Mouse (Mus musculus) CH12.LX (cell line): ENCODE measurements around the gene Cxcr2. TPM values are rescaled to one million over a fixed set of nuclear protein-coding genes. Genes with fewer than 3 reads are reported as not detected.

Experiments used
- DNase-seq: peaks from one replicate; pipeline ENCODE4 v3.0.0-alpha.2; 2013; ENCODE audit errors: extremely low read depth
- H3K27ac ChIP-seq: 2 replicates; pipeline ENCODE4 v1.5.1; 2012; ENCODE audit warnings: low read depth, mild to moderate bottlenecking, control low read depth, moderate library complexity; ENCODE audit not compliant: insufficient read depth
- H3K27me3 ChIP-seq: replicated peaks from 2 replicates; pipeline ENCODE3; 2012; ENCODE audit warnings: inconsistent platforms
- H3K36me3 ChIP-seq, 2 experiments: replicated peaks in 1 of 2; 2 replicates each; pipeline versions ENCODE3 to v1.6.1; 2012; ENCODE audit warnings: inconsistent platforms in 1 of 2, low read length in 1 of 2, mild to moderate bottlenecking in 1 of 2, mixed read lengths in 1 of 2, moderate library complexity in 1 of 2; ENCODE audit not compliant: control insufficient read depth in 1 of 2, insufficient read depth in 1 of 2
- H3K4me1 ChIP-seq, 2 experiments: 2 replicates each; pipeline ENCODE4 v1.6.1; 2012; ENCODE audit warnings: inconsistent platforms in 1 of 2, moderate library complexity in 1 of 2; ENCODE audit not compliant: insufficient read depth in 2 of 2, control insufficient read depth in 1 of 2
- H3K4me2 ChIP-seq: 2 replicates; pipeline ENCODE4 v1.6.1; 2012; ENCODE audit warnings: low read depth, mild to moderate bottlenecking, control low read depth; ENCODE audit not compliant: poor library complexity, insufficient read depth, severe bottlenecking
- H3K4me3 ChIP-seq, 3 experiments: fragments of 150-350 bp in 1 of 3; sonication (generic) in 1 of 3; replicated peaks in 1 of 3; 2 replicates each; pipeline versions ENCODE3 to v1.5.1; 2011 to 2012; ENCODE audit warnings: low read depth in 2 of 3, low read length in 2 of 3, mild to moderate bottlenecking in 2 of 3, moderate library complexity in 2 of 3, control low read depth in 1 of 3, improper control_type of control experiment in 1 of 3, inconsistent platforms in 1 of 3, mixed read lengths in 1 of 3; ENCODE audit not compliant: poor library complexity in 1 of 3
- H3K79me2 ChIP-seq: replicated peaks from 2 replicates; pipeline ENCODE4 v1.6.1; 2012; ENCODE audit warnings: mild to moderate bottlenecking, moderate library complexity; ENCODE audit not compliant: control insufficient read depth, poor library complexity, insufficient read depth, severe bottlenecking; ENCODE audit errors: extremely low read depth
- H3K9ac ChIP-seq: 2 replicates; pipeline ENCODE4 v1.6.1; 2012; ENCODE audit warnings: low read depth, mild to moderate bottlenecking, control low read depth, moderate library complexity; ENCODE audit not compliant: insufficient read depth
- H3K9me3 ChIP-seq: replicated peaks from 2 replicates; pipeline ENCODE3; 2012; ENCODE audit warnings: low read length, inconsistent platforms, mixed read lengths
- BHLHE40 ChIP-seq: IDR thresholded peaks from 2 replicates; pipeline ENCODE4 v1.6.1; 2011; ENCODE audit warnings: mild to moderate bottlenecking, low read depth, low read length, improper control_type of control experiment
- CHD1 ChIP-seq: IDR thresholded peaks from 2 replicates; pipeline ENCODE4 v1.6.1; 2012; ENCODE audit warnings: low read depth, low read length, improper control_type of control experiment, inconsistent platforms
- CHD2 ChIP-seq: IDR thresholded peaks from 2 replicates; pipeline ENCODE4 v1.6.1; 2011; ENCODE audit warnings: low read length, improper control_type of control experiment
- CTCF ChIP-seq, 2 experiments: IDR thresholded peaks in 1 of 2; conservative IDR thresholded peaks in 1 of 2; 2 replicates each; pipeline ENCODE4 v1.5.1; 2011 to 2012; ENCODE audit warnings: low read depth in 2 of 2, low read length in 2 of 2, improper control_type of control experiment in 1 of 2, inconsistent platforms in 1 of 2, mild to moderate bottlenecking in 1 of 2, moderate library complexity in 1 of 2
- E2F4 ChIP-seq: IDR thresholded peaks from 2 replicates; pipeline ENCODE4 v1.6.1; 2011; ENCODE audit warnings: low read depth, low read length, improper control_type of control experiment; ENCODE audit not compliant: insufficient replicate concordance
- ELF1 ChIP-seq: IDR thresholded peaks from 2 replicates; pipeline ENCODE4 v1.6.1; 2014; ENCODE audit warnings: low read depth, mild to moderate bottlenecking, inconsistent platforms, low read length, improper control_type of control experiment
- ETS1 ChIP-seq: conservative IDR thresholded peaks from 2 replicates; pipeline ENCODE4 v1.6.1; 2012; ENCODE audit warnings: low read depth, mild to moderate bottlenecking, inconsistent platforms, low read length, improper control_type of control experiment, moderate library complexity
- GABPA ChIP-seq: IDR thresholded peaks from 2 replicates; pipeline ENCODE4 v1.6.1; 2012; ENCODE audit warnings: low read depth, low read length, improper control_type of control experiment, inconsistent platforms; ENCODE audit not compliant: insufficient replicate concordance
- HCFC1 ChIP-seq: IDR thresholded peaks from 2 replicates; pipeline ENCODE4 v1.6.1; 2012; ENCODE audit warnings: low read depth, mild to moderate bottlenecking, inconsistent platforms, low read length, improper control_type of control experiment
- IRF4 ChIP-seq: IDR thresholded peaks from 2 replicates; pipeline ENCODE4 v1.6.1; 2014; ENCODE audit warnings: low read depth, mild to moderate bottlenecking, inconsistent platforms, low read length, improper control_type of control experiment
- JUN ChIP-seq: IDR thresholded peaks from 2 replicates; pipeline ENCODE4 v1.6.1; 2011; ENCODE audit warnings: low read depth, mild to moderate bottlenecking, low read length, improper control_type of control experiment, moderate library complexity; ENCODE audit not compliant: insufficient read depth
- JUND ChIP-seq: conservative IDR thresholded peaks from 2 replicates; pipeline ENCODE4 v1.6.1; 2011; ENCODE audit warnings: low read depth, low read length, improper control_type of control experiment
- KAT2A ChIP-seq: IDR thresholded peaks from 2 replicates; pipeline ENCODE4 v1.6.1; 2012; ENCODE audit warnings: low read length, improper control_type of control experiment, inconsistent platforms; ENCODE audit not compliant: insufficient replicate concordance
- MAFK ChIP-seq: IDR thresholded peaks from 2 replicates; pipeline ENCODE4 v1.6.1; 2011; ENCODE audit warnings: low read length, improper control_type of control experiment; ENCODE audit not compliant: insufficient replicate concordance
- MAX ChIP-seq: IDR thresholded peaks from 2 replicates; pipeline ENCODE4 v1.6.1; 2011; ENCODE audit warnings: low read length, improper control_type of control experiment
- MEF2A ChIP-seq: IDR thresholded peaks from 2 replicates; pipeline ENCODE4 v1.6.1; 2014; ENCODE audit warnings: low read depth, mild to moderate bottlenecking, inconsistent platforms, low read length, improper control_type of control experiment, borderline replicate concordance
- MXI1 ChIP-seq: IDR thresholded peaks from 2 replicates; pipeline ENCODE4 v1.6.1; 2011; ENCODE audit warnings: mild to moderate bottlenecking, low read depth, low read length, improper control_type of control experiment
- MYC ChIP-seq: IDR thresholded peaks from 2 replicates; pipeline ENCODE4 v1.6.1; 2011; ENCODE audit warnings: low read depth, mild to moderate bottlenecking, improper control_type of control experiment, low read length
- NRF1 ChIP-seq: IDR thresholded peaks from 2 replicates; pipeline ENCODE4 v1.6.1; 2014; ENCODE audit warnings: low read depth, mild to moderate bottlenecking, inconsistent platforms, low read length, improper control_type of control experiment, moderate library complexity
- PAX5 ChIP-seq: IDR thresholded peaks from 2 replicates; pipeline ENCODE4 v1.6.1; 2012; ENCODE audit warnings: low read length, inconsistent platforms, mixed read lengths
- POLR2A ChIP-seq: IDR thresholded peaks from 2 replicates; pipeline ENCODE4 v1.6.1; 2011; ENCODE audit warnings: low read depth, mild to moderate bottlenecking, improper control_type of control experiment, low read length
- POLR2AphosphoS2 ChIP-seq: IDR thresholded peaks from 2 replicates; pipeline ENCODE4 v1.6.1; 2011; ENCODE audit warnings: low read depth, low read length, improper control_type of control experiment
- RAD21 ChIP-seq: IDR thresholded peaks from 2 replicates; pipeline ENCODE4 v1.6.1; 2011; ENCODE audit warnings: low read depth, mild to moderate bottlenecking, low read length, improper control_type of control experiment, moderate library complexity
- RCOR1 ChIP-seq: conservative IDR thresholded peaks from 2 replicates; pipeline ENCODE4 v1.6.1; 2012; ENCODE audit warnings: low read depth, mild to moderate bottlenecking, inconsistent platforms, low read length, improper control_type of control experiment
- SIN3A ChIP-seq: IDR thresholded peaks from 2 replicates; pipeline ENCODE4 v1.6.1; 2012; ENCODE audit warnings: low read length, improper control_type of control experiment, inconsistent platforms
- SMC3 ChIP-seq: IDR thresholded peaks from 2 replicates; pipeline ENCODE4 v1.6.1; 2011; ENCODE audit warnings: low read depth, low read length, improper control_type of control experiment
- TBP ChIP-seq: conservative IDR thresholded peaks from 2 replicates; pipeline ENCODE4 v1.6.1; 2011; ENCODE audit warnings: low read depth, low read length, improper control_type of control experiment
- TCF12 ChIP-seq: IDR thresholded peaks from 2 replicates; pipeline ENCODE4 v1.6.1; 2014; ENCODE audit warnings: low read depth, mild to moderate bottlenecking, inconsistent platforms, low read length, improper control_type of control experiment
- UBTF ChIP-seq: IDR thresholded peaks from 2 replicates; pipeline ENCODE4 v1.6.1; 2012; ENCODE audit warnings: low read depth, mild to moderate bottlenecking, inconsistent platforms, low read length, improper control_type of control experiment, moderate library complexity
- USF1 ChIP-seq: IDR thresholded peaks from 2 replicates; pipeline ENCODE4 v1.6.1; 2014; ENCODE audit warnings: low read depth, mild to moderate bottlenecking, inconsistent platforms, low read length, improper control_type of control experiment
- USF2 ChIP-seq: conservative IDR thresholded peaks from 2 replicates; pipeline ENCODE4 v1.6.1; 2011; ENCODE audit warnings: low read depth, low read length, improper control_type of control experiment
- ZKSCAN1 ChIP-seq: IDR thresholded peaks from 2 replicates; pipeline ENCODE4 v1.6.1; 2012; ENCODE audit warnings: low read depth, inconsistent platforms, low read length, improper control_type of control experiment, borderline replicate concordance
- dilution Hi-C: fragments of 300-500 bp; cut with MboI; formaldehyde crosslinking; loops from 2 replicates; pipeline ENCODE4 v1.14.3; 2020; ENCODE audit warnings: low sequenced_read_pairs; ENCODE audit not compliant: extremely low pct_unique_long_range_greater_than_20kb, extremely low pct_ligation_motif_present
- in situ Hi-C: fragments of 300-500 bp; cut with MboI; formaldehyde crosslinking; loops from 3 replicates; pipeline ENCODE4 v1.14.3; 2019; ENCODE audit warnings: low sequenced_read_pairs, low pct_ligation_motif_present, low pct_unique_long_range_greater_than_20kb, mixed read lengths
- polyA plus RNA-seq: library from polyadenylated mRNA; unstranded; fragments of >175 nt; gene quantifications from 2 replicates; pipeline ENCODE4 v1.2.1, GENCODE M21; 2012; ENCODE audit warnings: low read depth; ENCODE audit not compliant: insufficient read length
- total RNA-seq, 2 experiments: library from RNA; depleted of rRNA; stranded (reverse); fragments of 300-350 nt in 1 of 2; fragments of >200 nt in 1 of 2; gene quantifications; 2 replicates each; pipeline ENCODE4 v1.2.3; 2012 to 2014

Cxcr2 gene
- total and polyA plus RNA-seq, 3 experiments = 0.10 to 0.17 TPM; not detected in 1

DNA sequence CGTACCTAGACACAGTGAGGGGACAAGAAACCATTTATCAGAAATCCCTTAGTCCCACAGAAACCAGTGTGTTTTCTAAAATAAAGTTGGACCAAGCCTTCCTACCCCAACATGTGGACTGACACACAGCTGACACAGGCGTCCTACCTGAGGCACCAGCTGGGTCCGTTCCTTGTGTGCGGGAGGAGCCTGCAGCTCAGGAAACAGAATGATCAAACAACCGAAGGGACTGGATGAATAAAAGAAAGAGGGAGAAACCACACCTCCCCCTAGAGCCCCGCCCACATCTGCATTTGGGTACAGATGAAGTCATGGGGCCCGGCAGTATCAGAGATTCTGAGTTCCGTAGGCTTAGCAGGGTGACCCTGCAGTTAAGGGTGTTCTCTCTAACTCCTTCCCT, 40.7 kb downstream of the Cxcr2 start, which contains the start of gene Cxcr1:
Gene Cxcr1, minus strand, starts transcription at position 187 of the 400 bp plus-strand sequence.
- peaks cover 16 to 21% of the 10 kb centered on the region in 2 experiments for H3K4me1 ChIP-seq
- no peak within 1 kb of the TSS for H3K9ac ChIP-seq
- H3K9me3 ChIP-seq = no peaks in the 10 kb centered on the region
- dilution Hi-C loops = no loop called here
- no peak for TF ChIP-seq RCOR1
- TF ChIP-seq E2F4 = no peak
- no peak for TF ChIP-seq HCFC1
- no peak for TF ChIP-seq CTCF (conservative IDR thresholded peaks at IDR 0.05 in 1 of 2, IDR thresholded peaks at IDR 0.05 in 1 of 2; ENCODE audit: low read depth in 2 of 2, low read length in 2 of 2)
- TF ChIP-seq PAX5 = no peak
- no peak for TF ChIP-seq UBTF
- TF ChIP-seq USF2 = no peak
- TF ChIP-seq GABPA = no peak
- TF ChIP-seq, all 38 proteins: peak for 0
- in situ Hi-C loops = no loop called here
- no peaks in the 10 kb centered on the region for H3K27me3 ChIP-seq
- no peak within 1 kb of the TSS for H3K4me3 ChIP-seq
- no peak within 1 kb of the TSS for H3K4me2 ChIP-seq
- no peaks in the 10 kb centered on the region for H3K36me3 ChIP-seq
- DNase-seq = no peak
- H3K79me2 ChIP-seq = no peaks in the 10 kb centered on the region
- no peak within 1 kb of the TSS for H3K27ac ChIP-seq

DNA sequence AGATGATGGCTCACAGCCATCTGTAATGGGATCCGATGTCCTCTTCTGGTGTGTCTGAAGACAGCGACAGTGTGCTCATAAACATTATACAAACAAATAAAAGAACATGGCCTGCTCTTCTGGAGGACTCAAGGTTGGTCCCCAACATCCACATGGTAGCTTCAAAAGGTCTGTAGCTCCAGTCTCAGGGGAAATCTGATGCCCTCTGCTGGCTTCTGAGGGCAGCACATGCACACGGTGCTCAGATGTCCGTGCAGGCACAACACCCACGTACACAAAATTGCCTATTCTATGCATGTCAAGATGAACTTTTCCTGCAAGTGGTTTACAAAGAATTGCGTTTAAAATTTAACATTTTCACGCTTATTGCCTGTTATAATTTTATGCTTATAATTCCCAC, 42.2 kb downstream of the Cxcr2 start:
- Histone ChIP-seq H3K4me2 (no peak overlapping the region), H3K4me3 (no peak overlapping the region), H3K79me2 (no peaks in the 10 kb centered on the region), H3K4me1 (peaks cover 20 to 33% of the 10 kb centered on the region in 2 experiments), H3K27ac (no peak overlapping the region), H3K36me3 (no peaks in the 10 kb centered on the region), H3K9me3 (no peaks in the 10 kb centered on the region), H3K27me3 (no peaks in the 10 kb centered on the region), H3K9ac (no peak overlapping the region)
- DNase-seq = peak; percentile 60
- in situ Hi-C loops (no loop called here), dilution Hi-C loops (no loop called here)
- no peak for TF ChIP-seq ETS1
- no peak for TF ChIP-seq CHD1
- TF ChIP-seq SMC3 = peak; percentile 64
- TF ChIP-seq RAD21 = peak; percentile 24
- TF ChIP-seq MXI1 = peak; percentile 27; the same call in 1 of the 2 replicates
- TF ChIP-seq MAFK = no peak
- TF ChIP-seq BHLHE40 = peak; percentile 12; the same call in 1 of the 2 replicates
- no peak for TF ChIP-seq GABPA
- no peak for TF ChIP-seq TCF12
- 0 out of 2 replicates have a peak, but pooled peaks have one; percentile 41 for TF ChIP-seq KAT2A
- TF ChIP-seq POLR2A = no peak
- TF ChIP-seq CHD2 = no peak
- no peak for TF ChIP-seq JUN
- no peak for TF ChIP-seq ELF1
- no peak for TF ChIP-seq USF1
- TF ChIP-seq IRF4 = no peak
- TF ChIP-seq TBP = no peak
- TF ChIP-seq MYC = peak; percentile 79
- TF ChIP-seq CTCF (conservative IDR thresholded peaks at IDR 0.05 in 1 of 2, IDR thresholded peaks at IDR 0.05 in 1 of 2; ENCODE audit: low read depth in 2 of 2, low read length in 2 of 2) = peak; percentile 77 to 80
- no peak for TF ChIP-seq POLR2AphosphoS2
- no peak for TF ChIP-seq SIN3A
- TF ChIP-seq MEF2A = peak; percentile 32; the same call in 1 of the 2 replicates
- peak; percentile 63 for TF ChIP-seq MAX
- TF ChIP-seq ZKSCAN1 = no peak
- TF ChIP-seq PAX5 = no peak
- TF ChIP-seq HCFC1 = no peak
- no peak for TF ChIP-seq NRF1
- no peak for TF ChIP-seq JUND
